Mouse (Mus musculus) CD4-positive, CD25-positive, alpha-beta regulatory T cell, adult 4 months (primary cell): ENCODE results near the gene Snrnp25. TPM values are rescaled to one million over a fixed set of nuclear protein-coding genes. Genes with fewer than 3 reads are reported as not detected.
A peak's percentile ranks its signal among the peaks of the same experiment; 100 is the strongest.

ENCODE experiments used
- ATAC-seq: one replicate; pipeline ENCODE4 v1.8.0; 2017
- polyA plus RNA-seq, 2 experiments: library from polyadenylated mRNA; unstranded; fragments of 100-300 nt; shearing (Covaris generic); gene quantifications; one replicate each; pipeline ENCODE4 v1.2.1; 2017

Snrnp25 gene
- polyA plus RNA-seq, 2 experiments from 2014 or later, result 55.7 to 58.6 TPM

GRCm38 (mm10) chr11:32224468-32225139 is 19.4 kb downstream of the Snrnp25 start:
- no peak for ATAC-seq

DNA sequence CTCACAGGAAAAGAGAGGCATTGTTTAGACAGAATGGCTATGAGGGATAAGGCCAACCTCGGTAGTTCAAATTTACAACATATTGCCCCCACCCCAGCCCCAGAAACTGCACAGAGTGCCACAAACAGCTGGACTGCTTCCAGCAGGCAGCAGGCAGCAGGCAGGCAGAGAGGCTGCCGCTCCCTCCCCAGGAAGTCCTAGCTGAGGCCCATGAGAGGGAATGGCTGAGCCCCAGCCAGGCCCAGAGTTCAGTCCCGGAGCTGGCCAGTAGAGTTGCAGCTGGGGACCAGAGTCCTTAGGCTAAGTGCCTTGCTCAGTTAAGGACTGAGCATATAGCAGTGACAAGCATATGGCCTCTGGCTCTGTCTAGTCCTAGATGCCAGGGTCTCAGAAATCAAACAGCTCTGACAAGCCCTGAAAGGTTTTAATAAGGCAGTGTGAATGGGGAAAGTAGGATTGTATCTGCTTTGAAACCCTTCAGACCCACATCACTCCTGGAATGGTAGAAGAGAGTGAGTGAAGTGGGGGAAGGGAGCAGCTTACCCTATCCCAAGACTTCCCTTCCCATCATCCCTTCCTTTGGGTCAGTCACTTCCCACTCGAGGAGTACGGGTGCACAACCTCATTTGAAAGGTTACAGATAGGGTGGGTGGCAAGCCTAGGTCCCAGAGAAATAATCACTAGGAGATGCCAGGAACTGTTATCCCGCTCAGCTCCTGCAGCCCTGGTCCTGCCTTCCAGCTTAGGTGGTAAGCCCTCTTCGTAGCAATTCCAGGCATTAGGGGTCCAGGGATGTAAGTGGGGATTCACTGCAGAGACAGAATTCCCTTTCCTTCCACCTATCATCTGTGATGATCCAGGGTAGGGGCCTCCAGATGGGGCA is 20.2 kb downstream of the Snrnp25 start:
- ATAC-seq, result no peak

DNA sequence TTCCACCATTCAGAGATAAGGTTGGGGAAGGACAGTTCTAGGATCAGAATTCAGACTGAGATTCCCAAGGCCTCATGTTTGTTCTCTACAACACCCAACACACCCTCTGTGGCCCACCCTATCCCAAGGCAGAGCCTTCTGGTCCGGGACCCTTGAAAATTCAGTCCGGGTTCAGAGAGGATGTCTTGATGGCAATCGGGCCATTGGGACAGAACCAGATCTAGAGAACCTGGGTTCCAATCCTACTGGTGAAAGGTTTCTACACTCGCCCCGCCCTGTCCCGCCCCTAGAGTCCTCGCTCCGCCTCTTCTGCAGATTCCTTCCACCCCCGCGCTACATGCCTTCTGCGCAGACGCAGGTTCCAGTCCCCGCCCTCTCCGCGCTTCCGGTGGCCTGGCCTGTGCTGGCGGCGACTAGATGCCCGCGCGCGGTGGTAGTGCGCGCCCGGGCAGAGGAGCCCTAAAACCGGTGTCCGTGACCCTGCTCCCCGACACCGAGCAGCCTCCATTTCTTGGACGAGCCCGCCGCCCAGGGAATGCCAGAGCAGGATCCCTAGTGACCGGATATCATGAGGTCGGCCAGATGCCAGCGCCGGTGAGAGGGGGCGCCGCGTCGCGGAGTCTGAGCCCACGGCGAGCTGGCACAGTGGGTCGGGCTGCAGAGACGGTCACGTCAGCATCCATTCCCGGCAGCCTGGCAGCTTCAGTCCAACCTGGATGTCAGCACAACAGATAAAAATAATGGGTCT is 21.1 kb downstream of the Snrnp25 start, which contains the start of gene Mpg:
Mpg (plus strand) TSS at position 382 of the 748 bp plus-strand sequence.
- peak; percentile 95 for ATAC-seq

- no peak for ATAC-seq
These were observed 21.8 kb downstream of the Snrnp25 start for GRCm38 (mm10) chr11:32227041-32227440.

- ATAC-seq, result no peak
These were observed 22.3 kb downstream of the Snrnp25 start for GRCm38 (mm10) chr11:32227555-32227954.

DNA sequence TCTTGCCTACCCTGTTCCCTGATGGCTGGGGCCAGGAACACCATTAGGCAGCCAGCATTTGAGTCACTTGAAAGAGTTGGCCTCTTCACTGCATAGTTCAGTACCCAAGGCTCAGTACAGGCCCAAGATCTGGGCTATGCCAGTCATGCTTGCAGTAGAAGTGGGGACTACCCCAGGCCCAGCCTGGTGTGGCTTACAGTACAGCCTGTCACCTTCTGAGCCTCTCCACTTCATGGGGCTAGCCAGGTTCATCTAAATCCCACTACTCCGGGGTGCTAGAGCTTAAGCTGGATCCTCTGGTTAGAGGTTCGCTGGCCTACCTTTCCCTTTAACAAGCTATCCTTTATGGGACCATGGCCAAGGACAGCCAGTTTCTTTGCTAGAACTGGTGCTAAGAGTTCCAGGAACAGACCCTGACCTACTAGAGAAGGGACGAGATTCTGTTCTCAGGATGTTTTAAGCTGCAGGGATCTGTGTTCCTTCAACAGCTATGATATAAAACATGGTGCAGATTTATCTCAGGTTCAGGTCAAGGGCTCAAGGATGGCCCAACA is 23.2 kb downstream of the Snrnp25 start:
- ATAC-seq, result no peak

GRCm38 (mm10) chr11:32230220-32230619 is 25.0 kb downstream of the Snrnp25 start:
- ATAC-seq, result no peak

GRCm38 (mm10) chr11:32231125-32231524 is 25.9 kb downstream of the Snrnp25 start:
- ATAC-seq, result no peak

DNA sequence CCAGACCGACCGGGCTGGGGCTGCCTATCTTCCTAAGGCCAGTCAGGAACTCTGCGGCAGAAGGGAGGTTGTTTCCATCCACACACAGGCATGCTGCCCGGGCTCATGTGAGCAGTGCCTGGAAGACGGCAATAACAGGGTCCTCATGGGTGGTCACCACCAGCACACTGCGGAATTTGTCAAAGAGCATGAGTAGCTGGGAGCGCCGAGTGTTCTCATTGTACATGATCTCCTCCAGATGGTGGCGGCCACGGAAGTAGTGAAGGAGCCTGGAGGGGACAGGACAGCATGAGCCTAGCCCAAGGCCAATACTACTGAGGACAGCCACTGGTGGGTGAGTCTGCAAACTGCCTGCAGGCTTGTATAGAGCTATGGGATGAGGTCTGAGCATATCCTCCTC is 27.6 kb downstream of the Snrnp25 start:
- ATAC-seq, result no peak

DNA sequence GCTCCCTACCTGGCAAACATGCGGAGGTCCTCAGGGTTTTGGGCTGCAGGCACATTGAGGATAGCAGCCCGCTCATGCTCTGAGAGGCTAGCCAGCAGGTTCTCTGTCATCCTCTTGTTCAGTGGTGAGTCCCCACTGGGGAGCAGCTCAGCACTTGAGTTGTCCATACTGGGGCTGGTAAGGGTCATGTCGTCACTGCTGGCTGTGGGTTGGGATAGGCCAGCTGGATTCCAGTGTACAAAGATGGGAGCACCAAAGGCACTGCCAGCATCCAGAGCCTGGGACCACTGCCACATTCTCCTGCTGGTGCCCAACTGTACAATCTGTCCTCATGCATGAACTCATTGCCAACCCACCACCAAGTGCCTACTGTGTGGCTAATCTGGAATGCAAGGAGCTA is 28.7 kb downstream of the Snrnp25 start:
- ATAC-seq, result no peak

DNA sequence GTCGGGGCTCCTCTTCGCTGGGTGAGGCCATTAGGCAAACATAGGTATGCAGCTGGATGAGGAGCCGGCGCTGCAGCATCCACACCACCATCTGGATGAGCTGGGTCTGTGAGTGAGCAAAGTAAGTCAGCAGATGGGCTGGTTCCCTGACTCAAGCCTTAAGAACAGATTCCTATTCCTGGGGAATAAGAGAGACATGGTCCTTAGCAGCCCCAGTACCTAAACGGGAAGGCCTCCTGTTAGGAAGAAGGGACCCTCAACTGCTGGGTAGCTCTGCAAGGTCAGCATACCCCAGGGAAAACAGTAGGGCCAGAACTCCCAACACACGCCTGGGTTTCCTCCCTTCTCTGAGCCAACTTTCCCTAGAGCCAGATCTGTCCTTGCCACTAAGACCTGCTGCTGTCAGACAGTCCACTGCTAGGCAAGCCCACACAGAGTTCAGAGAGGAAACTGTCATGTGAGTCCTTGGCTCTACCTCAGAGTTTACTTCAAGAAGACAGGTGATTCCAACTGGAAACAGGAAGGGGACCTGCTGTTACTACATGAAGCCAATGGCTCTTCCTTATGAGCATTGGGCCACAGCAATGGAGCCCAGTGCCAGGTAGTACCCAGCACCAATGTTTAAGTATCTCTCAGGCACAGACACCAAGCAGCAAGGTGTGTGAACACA is 29.7 kb downstream of the Snrnp25 start:
- no peak for ATAC-seq

- no peak for ATAC-seq
These were observed 30.4 kb downstream of the Snrnp25 start for GRCm38 (mm10) chr11:32235646-32236045.

DNA sequence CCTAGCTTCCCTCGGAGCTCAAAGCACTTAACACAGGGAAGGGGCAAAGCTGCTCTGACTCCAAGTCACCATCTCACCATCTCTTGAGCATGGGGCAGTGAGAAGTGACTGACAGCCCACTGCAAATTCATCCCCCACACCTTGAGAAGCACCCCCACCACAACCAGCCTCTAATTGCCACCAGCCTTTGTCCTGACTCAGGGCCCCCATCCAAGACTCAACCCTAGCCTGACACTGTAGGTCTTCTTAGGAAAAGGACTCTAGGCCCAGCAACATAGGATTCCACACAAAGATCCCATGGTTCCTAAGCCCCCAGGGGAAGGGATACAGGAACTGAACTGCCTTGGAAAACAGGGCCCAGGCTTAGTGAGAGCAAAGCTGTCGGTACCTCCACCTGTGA is 30.9 kb downstream of the Snrnp25 start:
- ATAC-seq, result no peak

GRCm38 (mm10) chr11:32236712-32237410 is 31.6 kb downstream of the Snrnp25 start:
- ATAC-seq, result no peak

DNA sequence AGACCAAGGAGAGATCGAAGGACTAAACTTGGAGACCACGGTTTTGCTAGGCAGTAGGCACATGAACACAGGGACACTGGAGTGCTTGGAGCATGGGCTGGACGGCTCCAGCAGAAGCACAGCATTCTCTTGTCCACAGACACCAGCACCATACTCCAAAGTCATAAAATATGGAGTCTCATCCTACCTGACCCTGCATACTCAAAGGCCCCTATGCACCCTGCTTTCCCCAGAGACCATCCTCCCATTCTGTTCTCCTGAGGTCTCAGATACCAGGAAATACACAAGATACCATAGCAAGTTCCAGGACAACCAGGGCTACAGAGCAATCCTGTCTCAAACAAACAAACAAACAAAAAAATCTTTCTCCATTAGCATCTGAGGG is 32.2 kb downstream of the Snrnp25 start:
- no peak for ATAC-seq

- peak; percentile 96 for ATAC-seq
These were observed 33.1 kb downstream of the Snrnp25 start for GRCm38 (mm10) chr11:32238093-32238860.

- ATAC-seq, result no peak
These were observed 36.2 kb downstream of the Snrnp25 start for GRCm38 (mm10) chr11:32241391-32241790.

- ATAC-seq, result no peak
These were observed 37.0 kb downstream of the Snrnp25 start for GRCm38 (mm10) chr11:32242209-32242608.

- no peak for ATAC-seq
These were observed 38.2 kb downstream of the Snrnp25 start for GRCm38 (mm10) chr11:32243205-32243955.

GRCm38 (mm10) chr11:32244064-32244463 is 38.8 kb downstream of the Snrnp25 start:
- no peak for ATAC-seq
